Mouse (Mus musculus) thymus, postnatal 10 days (tissue): Measurements from ENCODE around the gene Jmjd1c.
A peak's percentile ranks its signal among the peaks of the same experiment; 100 is the strongest.

Experiments used
- DNase-seq, 2 experiments: peaks; one replicate each; pipeline ENCODE4 v3.0.0; 2021; ENCODE audit warnings: low spot score in 2 of 2

Jmjd1c gene

GRCm38 (mm10) chr10:67226109-67226508, 130.2 kb downstream of the Jmjd1c start:
- no peak for DNase-seq

DNA sequence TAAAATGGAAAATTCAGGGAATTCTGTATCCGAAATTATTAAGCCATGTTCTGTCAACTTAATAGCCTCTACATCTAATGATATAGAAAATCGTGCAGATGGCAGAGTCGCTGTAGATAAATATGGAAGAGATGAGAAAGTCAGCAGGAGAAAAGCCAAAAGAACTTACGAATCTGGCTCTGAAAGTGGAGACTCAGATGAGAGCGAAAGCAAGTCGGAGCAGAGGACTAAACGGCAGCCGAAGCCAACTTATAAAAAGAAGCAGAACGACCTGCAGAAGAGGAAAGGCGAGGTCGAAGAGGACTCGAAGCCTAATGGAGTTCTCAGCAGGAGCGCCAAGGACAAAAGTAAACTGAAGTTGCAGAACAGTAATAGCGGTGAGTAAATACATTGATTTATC, 130.6 kb downstream of the Jmjd1c start:
- DNase-seq = no peak

- no peak for DNase-seq
These were observed 134.5 kb downstream of the Jmjd1c start for GRCm38 (mm10) chr10:67230439-67230838.

- DNase-seq = peak; percentile 9 to 57
These were observed 151.2 kb downstream of the Jmjd1c start for GRCm38 (mm10) chr10:67247145-67247544.

DNA sequence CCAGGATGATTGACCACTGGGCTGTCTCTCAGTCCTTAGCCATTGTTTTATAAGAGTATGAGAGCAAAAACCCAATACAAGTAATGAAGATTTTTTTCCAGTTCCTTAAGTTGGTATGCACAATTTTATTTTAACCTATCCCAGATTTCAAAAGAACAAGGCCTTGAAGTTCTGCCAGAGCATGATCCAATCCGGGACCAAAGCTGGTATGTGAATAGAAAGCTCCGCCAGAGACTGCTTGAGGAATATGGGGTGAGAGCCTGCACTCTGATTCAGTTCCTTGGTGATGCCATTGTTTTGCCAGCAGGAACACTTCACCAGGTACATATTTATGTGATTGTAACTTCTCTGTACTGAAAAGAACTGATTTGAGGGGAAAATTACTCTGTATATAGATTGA, 153.6 kb downstream of the Jmjd1c start:
- DNase-seq = no peak

GRCm38 (mm10) chr10:67250846-67251245, 154.9 kb downstream of the Jmjd1c start:
- DNase-seq = no peak

DNA sequence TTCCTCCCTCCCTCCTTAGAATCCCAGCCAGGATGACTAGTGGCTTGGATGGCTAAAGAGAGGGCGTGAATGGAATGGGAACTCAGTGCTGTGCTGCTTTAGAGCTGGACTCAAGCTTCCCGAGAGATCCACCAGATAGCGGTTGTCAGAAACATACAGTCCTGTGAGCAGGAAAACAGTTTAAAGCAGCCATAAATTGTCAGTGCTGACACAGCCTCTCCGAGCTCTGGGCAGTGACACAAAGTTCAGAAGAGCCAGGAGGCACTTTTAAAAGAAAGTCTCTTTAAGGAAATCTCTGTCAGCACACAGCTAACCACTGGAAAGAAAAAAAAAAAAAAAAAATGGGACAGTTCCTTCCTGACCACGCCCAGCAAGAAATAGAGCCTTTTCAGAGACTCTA, 156.4 kb downstream of the Jmjd1c start:
- DNase-seq = no peak

- no peak for DNase-seq
These were observed 157.2 kb downstream of the Jmjd1c start for GRCm38 (mm10) chr10:67253115-67253514.

DNA sequence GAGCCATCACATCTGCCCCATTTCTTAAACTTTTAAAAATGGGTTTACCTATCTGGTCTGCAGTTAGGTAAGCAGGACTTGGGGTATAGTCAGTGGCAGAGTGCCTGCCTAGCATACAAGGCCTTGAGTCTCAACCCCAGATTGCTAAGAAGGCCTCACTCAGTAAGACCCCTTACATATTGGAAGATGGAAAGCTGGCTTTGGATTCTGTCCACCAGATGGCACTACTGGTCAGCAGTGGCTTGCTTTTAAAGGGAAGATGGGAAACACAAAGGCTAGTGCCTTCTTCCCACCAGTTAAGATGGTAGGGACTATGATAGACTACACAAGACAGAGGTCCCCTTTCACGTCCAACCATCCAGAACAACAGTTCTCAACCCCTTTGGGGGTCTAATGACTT, 168.9 kb downstream of the Jmjd1c start:
- peak in 1 of 2 experiments; percentile 30 for DNase-seq

- no peak for DNase-seq
These were observed 180.0 kb downstream of the Jmjd1c start for GRCm38 (mm10) chr10:67275916-67276315.

- no peak for DNase-seq
These were observed 185.9 kb downstream of the Jmjd1c start for GRCm38 (mm10) chr10:67281852-67282251.

GRCm38 (mm10) chr10:67282531-67282930, 186.6 kb downstream of the Jmjd1c start:
- no peak for DNase-seq

- no peak for DNase-seq
These were observed 187.6 kb downstream of the Jmjd1c start for GRCm38 (mm10) chr10:67283516-67283915.

GRCm38 (mm10) chr10:67284311-67284710, 188.4 kb downstream of the Jmjd1c start:
- DNase-seq = no peak

GRCm38 (mm10) chr10:67284761-67285175, 188.8 kb downstream of the Jmjd1c start:
- peak in 1 of 2 experiments; percentile 41 for DNase-seq

DNA sequence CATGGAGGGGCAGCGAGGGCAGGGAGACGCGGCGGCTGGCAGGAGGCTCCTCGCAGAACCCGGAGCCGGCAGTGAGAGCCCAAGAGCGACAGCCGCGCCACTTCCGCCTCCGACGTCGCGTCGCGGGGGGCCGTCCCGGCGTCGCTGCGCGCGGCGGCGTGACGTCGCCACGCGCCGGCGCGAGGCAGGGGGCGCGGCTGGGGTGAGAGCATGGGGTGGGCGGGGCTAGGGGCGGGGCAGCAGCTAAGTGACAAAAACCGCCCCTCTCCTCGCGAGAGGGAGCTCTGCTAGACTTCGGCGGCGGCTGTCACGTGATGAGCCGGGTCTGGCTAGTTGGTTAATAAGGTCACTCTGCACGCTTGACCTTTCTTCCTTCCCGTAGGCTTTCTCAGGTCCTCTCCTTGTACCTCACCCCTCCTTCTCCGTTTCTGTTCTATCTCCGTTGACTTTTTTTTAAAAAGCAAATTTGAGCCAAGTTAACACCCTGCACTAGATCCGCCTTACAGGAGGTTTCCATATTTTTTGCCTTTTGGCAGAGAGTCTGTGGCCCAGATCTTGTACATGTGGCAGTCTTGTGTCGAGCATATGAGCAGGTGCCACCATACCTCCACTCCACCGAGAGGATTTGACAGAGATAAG, 189.4 kb downstream of the Jmjd1c start, which contains the start of gene Nrbf2:
TSS of gene Nrbf2 (minus strand) at position 130 of the 639 bp plus-strand sequence.
- peak; percentile 73 to 83 for DNase-seq

- no peak for DNase-seq
These were observed 192.0 kb downstream of the Jmjd1c start for GRCm38 (mm10) chr10:67287877-67288276.

- no peak for DNase-seq
These were observed 194.7 kb downstream of the Jmjd1c start for GRCm38 (mm10) chr10:67290622-67291021.

DNA sequence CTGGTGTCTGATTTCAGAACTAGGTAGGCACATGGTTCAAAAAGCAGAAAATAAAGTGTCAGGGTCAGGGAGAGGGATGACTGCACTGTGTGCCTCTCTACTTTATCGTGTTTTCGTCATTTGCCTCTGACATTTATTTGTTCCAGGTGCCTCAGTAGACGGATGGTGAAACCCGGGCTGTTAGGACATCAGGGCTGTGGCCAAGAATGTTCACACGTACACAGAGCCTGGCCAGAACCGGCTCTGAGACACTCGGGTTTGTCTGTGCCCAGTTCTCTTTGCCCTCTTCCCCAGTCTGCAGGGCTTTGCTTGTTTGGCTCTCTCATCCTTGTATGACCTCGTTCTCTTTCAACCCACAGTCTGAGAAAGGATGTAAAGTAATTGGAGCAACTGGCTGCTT, 195.2 kb downstream of the Jmjd1c start:
- no peak for DNase-seq

DNA sequence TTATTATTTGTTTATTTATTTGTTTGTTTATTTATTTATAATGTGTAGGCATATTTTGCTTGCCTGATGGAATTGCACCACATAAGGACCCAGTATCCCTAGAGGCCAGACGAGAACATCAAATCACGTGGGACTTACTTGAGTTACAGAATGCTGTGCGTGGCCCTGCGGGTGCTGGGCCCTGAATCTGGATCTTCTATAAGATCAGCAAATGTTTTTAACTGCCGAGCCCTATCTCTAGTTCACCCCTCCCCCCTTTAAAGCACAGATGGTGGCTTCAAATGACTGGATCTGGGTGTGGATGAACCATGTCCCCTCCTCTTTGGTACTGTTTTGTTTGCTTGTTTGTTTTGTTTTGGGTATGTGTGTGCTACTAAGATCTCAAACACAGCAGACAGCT, 199.4 kb downstream of the Jmjd1c start:
- no peak for DNase-seq

DNA sequence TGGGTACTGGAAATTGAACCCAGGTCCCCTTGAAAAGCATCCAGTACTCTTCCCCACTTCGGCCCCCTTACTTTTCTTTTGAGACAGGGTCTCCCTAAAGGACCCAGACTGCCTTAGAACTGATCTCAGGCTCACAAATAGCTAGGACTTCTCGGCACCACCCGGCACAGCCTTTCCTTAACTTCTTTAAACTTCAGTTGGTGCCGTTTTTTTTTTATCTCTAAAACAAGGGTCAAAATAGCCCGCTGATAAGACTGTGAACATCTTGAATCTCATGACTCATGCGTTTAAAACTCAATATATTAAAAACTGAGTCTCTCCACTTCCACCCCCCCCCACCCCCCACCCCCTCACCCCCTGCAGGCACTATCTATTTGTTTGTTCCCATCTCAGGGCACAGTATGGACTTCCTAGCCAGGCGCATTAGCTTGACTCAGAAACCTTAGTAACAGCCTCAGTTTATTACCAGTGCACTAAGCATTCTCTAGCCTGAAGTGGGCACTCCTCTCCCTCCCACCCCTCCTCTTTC, 200.1 kb downstream of the Jmjd1c start:
- DNase-seq = no peak

DNA sequence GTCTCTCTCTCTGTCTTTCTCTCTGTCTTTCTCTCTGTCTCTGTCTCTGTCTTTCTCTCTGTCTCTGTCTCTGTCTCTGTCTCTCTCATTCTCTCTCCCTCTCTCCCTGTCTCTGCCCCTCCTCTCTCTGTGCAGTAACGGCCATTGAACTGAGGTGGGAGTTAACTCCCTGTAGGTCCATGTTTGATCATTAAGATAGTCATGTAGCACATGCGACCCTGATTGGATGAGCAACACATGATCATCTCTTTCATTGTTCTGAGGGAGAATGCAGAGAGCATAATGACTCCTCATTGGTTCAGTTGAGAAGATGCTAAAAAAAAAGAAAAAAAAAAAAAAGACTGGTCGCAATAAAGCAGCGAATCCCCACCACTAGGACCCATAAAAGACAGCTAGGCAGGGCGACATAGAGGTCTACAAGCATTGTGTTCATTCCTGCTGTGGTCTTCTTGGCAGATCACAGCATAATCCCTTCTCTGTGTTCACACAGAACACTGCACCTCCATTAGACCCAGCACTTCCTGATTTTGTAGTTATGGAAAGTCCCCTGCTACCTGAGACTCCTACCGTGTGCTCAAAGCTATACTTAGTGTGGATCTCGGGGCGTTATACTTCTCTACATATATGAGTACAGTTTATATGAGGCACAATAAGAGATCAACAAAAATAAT, 200.7 kb downstream of the Jmjd1c start:
- DNase-seq = no peak

DNA sequence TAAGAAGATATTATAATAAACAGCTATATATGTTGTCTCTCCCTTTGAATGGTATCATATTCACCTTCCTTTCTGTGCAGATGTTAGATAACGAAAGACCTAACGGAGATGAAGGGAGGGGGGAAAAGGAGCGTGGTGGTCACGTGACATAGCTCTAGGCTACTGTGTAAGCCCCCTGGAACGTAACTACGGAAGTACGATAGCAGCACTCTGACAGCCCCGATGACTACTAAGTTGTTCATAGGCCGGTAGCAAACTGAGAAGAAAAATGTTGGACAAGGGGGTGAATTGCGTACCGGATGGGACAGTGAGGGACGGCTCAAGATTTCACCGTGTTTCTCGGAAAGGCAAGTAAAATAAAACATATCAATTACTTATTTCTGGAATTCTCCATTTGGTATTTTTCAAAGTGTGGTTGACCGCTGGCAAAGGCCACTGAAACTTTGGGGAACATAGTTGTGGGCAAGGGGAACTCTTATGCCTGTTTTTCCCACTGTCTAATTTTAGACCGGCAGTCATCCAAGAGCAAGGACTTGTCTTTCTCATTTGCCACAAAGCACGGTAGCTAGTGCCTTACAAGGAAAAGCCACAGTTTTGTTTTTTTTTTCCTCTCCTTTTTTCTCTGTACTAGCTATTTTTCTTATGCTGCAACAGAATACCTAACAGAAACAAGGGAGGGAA, 201.4 kb downstream of the Jmjd1c start:
- no peak for DNase-seq
